Mouse (Mus musculus) hindbrain, embryonic 10.5 days (tissue): Measurements from ENCODE around the gene Rnf185. TPM values are rescaled to one million over a fixed set of nuclear protein-coding genes. Genes with fewer than 3 reads are reported as not detected.

Experiments used
- DNase-seq: peaks from one replicate; pipeline ENCODE4 v3.0.0-alpha.2; 2017; ENCODE audit warnings: low spot score
- H3K27ac ChIP-seq: fragments of 300-500 bp; sonication (generic); 2 replicates; pipeline ENCODE4 v1.5.1; 2016; ENCODE audit warnings: mild to moderate bottlenecking, moderate library complexity
- H3K27me3 ChIP-seq: fragments of 300-500 bp; sonication (generic); 2 replicates; pipeline ENCODE4 v1.6.1; 2016; ENCODE audit warnings: mild to moderate bottlenecking; ENCODE audit not compliant: poor library complexity, insufficient read depth, severe bottlenecking
- H3K36me3 ChIP-seq: fragments of 300-500 bp; sonication (generic); 2 replicates; pipeline ENCODE4 v1.6.1; 2016; ENCODE audit warnings: mild to moderate bottlenecking, moderate library complexity
- H3K4me1 ChIP-seq: fragments of 300-500 bp; sonication (generic); replicated peaks from 2 replicates; pipeline ENCODE4 v1.6.1; 2016; ENCODE audit warnings: mild to moderate bottlenecking
- H3K4me3 ChIP-seq: fragments of 300-500 bp; sonication (generic); 2 replicates; pipeline ENCODE4 v1.5.1; 2016; ENCODE audit warnings: mild to moderate bottlenecking, moderate library complexity
- H3K9me3 ChIP-seq: fragments of 300-500 bp; sonication (generic); 2 replicates; pipeline ENCODE4 v1.6.1; 2016; ENCODE audit warnings: mild to moderate bottlenecking, moderate library complexity
- WGBS: fragments of 180-500 bp; shearing (Covaris S2); methylation state at CpG from one replicate; pipeline ENCODE4 v1.1.7; 2016; 5-methylcytosine and 5-hydroxymethylcytosine counted together
- polyA plus RNA-seq: library from polyadenylated mRNA; unstranded; fragments of >200 nt; fragmentation: Nextera tagmentation; extraction: Ambion mirVana; gene quantifications from 2 replicates; pipeline ENCODE4 v1.2.1, GENCODE M21; 2016

The Rnf185 gene
- polyA plus RNA-seq, 1 experiment from 2014 or later = 42.1 TPM

DNA sequence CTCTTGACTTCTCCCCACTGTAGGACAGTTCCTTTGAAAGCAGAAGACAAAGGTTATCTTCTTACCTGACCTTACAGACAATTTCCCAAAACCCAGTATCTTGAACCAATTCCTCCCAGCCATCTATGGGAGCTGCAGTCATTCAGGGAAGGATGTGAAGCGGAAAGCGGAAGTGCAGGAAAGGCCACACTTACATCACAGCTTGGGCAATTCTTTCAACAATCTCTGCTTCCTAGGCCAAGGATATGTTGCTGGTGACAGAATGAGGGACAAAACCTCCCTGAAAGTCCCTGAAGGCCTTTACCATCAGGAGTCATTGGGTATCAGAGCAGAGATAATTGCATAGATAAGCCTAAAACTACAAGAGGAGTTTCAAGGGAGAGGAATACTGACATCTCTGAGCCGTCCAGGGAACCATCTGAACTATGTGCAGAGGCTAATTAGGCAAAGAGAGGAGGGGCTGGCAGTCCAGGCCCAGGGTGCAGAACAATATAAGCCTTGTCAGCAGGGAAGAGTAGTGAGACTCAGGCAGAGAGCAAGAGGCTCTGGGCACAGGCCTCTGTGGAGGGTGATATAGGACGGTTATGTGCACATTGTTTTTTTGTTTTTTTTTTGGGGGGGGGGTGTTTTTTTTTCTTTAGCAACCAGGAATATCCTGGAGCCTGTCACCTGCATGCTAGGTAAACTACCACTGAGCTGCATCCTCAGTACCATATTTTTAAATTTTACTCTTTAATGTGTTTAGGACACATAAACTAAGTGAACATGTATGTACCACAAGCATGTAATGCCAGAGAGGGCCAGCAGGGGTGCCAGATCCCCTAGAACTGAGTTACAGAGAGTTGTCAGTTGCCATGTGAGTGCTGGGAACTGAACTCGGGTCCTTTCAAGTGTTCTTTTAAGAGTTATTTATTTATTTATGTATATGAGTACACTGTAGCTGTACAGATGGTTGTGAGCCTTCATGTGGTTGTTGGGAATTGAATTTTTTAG, 69.3 kb downstream of the Rnf185 start:
- Histone ChIP-seq H3K27me3 (no peaks in the 10 kb centered on the region), H3K4me3 (no peak overlapping the region), H3K36me3 (peaks cover 37% of the 10 kb centered on the region), H3K9me3 (peaks cover 9% of the 10 kb centered on the region; the same call in 1 of the 2 replicates), H3K27ac (no peak overlapping the region), H3K4me1 (no peaks in the 10 kb centered on the region)
- 78% methylated on average over 5 of the region's 5 CpGs for WGBS
- DNase-seq = no peak

DNA sequence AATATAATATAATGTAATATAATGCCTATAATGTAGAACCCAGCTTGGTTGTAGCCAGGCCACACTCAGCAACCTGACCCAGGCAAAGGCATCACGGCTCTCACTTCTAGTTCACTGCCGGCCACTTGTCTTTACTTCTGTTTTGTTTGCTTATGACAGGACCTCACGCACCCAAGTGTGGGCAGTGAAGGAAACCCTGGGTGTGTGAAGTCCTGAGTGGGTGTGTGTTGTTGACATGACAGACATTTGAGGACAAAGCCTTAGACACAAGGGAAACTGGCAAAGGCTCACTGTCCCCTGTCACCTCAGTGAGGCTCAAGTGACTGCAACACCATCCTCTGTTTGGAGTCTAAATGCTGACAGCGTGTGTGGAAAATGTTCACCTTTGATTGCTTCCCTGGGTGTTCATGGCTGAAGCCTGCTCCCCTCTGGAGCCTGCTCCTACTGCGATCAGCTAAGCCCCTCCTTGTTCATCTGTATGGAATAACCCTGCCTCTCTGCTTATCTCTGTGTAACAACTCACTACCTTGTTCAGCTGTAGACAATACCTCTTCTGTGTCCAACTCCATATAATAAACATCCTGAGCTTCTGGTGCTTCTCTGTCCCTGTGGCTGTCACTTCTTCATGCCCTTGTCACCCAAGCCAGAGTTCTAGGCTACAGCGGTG, 70.9 kb downstream of the Rnf185 start:
- H3K9me3 ChIP-seq = peaks cover 9% of the 10 kb centered on the region; the same call in 1 of the 2 replicates
- H3K27ac ChIP-seq = no peak overlapping the region
- H3K4me3 ChIP-seq = no peak overlapping the region
- H3K27me3 ChIP-seq = no peaks in the 10 kb centered on the region
- DNase-seq = no peak
- WGBS = 93% methylated on average over 6 of the region's 6 CpGs
- no peaks in the 10 kb centered on the region for H3K4me1 ChIP-seq
- peaks cover 36% of the 10 kb centered on the region for H3K36me3 ChIP-seq

DNA sequence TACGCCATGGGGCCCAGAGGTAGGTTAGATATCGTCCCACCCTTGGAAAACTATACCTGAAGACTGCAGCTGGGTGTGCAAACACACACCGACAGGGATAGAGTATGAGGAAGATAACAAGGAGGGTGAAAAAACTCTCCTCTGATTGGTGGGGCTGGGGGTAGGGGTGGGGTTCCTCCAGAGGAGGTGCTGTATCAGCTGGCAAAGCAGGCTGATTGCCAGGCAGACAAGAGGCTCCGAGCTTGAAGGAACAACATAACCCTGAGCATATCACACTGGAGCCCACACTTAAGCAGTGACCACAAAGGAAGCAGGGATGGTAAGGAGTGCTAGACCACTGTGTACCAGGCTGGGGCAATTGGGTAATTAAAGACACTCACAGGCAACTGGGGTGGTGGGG, 72.7 kb downstream of the Rnf185 start:
- WGBS = 93% methylated on average over 4 of the region's 4 CpGs
- H3K4me3 ChIP-seq = no peak overlapping the region

GRCm38 (mm10) chr11:3374741-3375140, 77.4 kb downstream of the Rnf185 start:
- Histone ChIP-seq H3K27me3 (no peaks in the 10 kb centered on the region), H3K27ac (peak overlapping the region; percentile 62), H3K9me3 (no peaks in the 10 kb centered on the region), H3K4me1 (peaks cover 38% of the 10 kb centered on the region), H3K4me3 (no peak overlapping the region), H3K36me3 (no peaks in the 10 kb centered on the region)
- no peak for DNase-seq
- WGBS = 75% methylated on average over 12 of the region's 12 CpGs

More for the DNA sequence above, 72.7 kb downstream of the Rnf185 start:
- DNase-seq = no peak
- no peaks in the 10 kb centered on the region for H3K27me3 ChIP-seq
- no peak overlapping the region for H3K27ac ChIP-seq
- peaks cover 9% of the 10 kb centered on the region; the same call in 1 of the 2 replicates for H3K9me3 ChIP-seq
- peaks cover 4% of the 10 kb centered on the region for H3K4me1 ChIP-seq
- H3K36me3 ChIP-seq = peaks cover 32% of the 10 kb centered on the region

- 28% methylated on average over 7 of the region's 7 CpGs for WGBS
- Histone ChIP-seq H3K27ac (peak overlapping the region; percentile 62), H3K4me1 (peaks cover 43% of the 10 kb centered on the region), H3K9me3 (no peaks in the 10 kb centered on the region), H3K36me3 (no peaks in the 10 kb centered on the region), H3K27me3 (no peaks in the 10 kb centered on the region), H3K4me3 (no peak overlapping the region)
- DNase-seq = peak; percentile 28
Measured at GRCm38 (mm10) chr11:3374293-3374645, 77.9 kb downstream of the Rnf185 start.

GRCm38 (mm10) chr11:3373591-3374292, 78.4 kb downstream of the Rnf185 start:
- H3K27ac ChIP-seq = peak overlapping the region; percentile 62
- DNase-seq = no peak
- H3K27me3 ChIP-seq = no peaks in the 10 kb centered on the region
- 55% methylated on average over 7 of the region's 7 CpGs for whole genome bisulfite sequencing
- H3K36me3 ChIP-seq = no peaks in the 10 kb centered on the region
- no peak overlapping the region for H3K4me3 ChIP-seq
- peaks cover 48% of the 10 kb centered on the region for H3K4me1 ChIP-seq
- H3K9me3 ChIP-seq = no peaks in the 10 kb centered on the region

DNA sequence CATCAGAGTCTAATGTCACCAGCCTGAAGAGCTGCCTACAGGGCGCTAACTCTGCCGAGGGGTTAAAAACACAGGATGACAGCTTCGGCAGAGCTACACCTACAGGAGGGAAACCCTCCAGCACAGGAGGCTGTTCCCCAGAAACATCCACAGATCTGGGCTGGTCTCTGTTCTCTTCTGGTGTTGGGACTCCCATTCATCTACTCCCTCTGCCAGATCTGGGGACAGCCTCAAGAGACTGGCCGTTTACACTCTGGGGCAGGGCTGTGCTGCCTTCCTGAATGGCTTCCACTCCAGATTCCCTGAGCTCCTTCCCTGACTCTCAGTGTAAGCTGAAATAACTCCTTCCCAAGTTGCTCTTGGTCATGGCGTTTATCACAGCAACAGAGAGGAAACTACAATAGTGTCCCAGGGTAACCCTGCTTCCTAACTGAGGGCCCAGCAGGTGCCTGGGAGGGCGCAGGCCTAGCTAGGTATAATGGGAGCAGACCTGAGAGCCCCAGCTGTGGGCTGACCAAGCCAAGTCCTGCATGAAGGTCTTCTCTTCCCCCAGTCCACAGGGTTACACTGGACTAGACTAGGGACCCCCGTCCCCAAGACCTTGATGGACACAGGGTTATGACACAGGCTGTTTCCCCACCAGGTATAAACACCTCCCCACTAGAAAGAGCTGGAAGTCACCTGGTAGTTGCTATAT, 80.4 kb downstream of the Rnf185 start:
- H3K36me3 ChIP-seq = no peaks in the 10 kb centered on the region
- H3K9me3 ChIP-seq = no peaks in the 10 kb centered on the region
- peak overlapping the region; percentile 69 for H3K4me3 ChIP-seq
- peak overlapping the region; percentile 87 for H3K27ac ChIP-seq
- WGBS = 19% methylated on average over 7 of the region's 7 CpGs
- no peaks in the 10 kb centered on the region for H3K27me3 ChIP-seq
- peaks cover 56% of the 10 kb centered on the region for H3K4me1 ChIP-seq
- no peak for DNase-seq

- 3% methylated on average over 27 of the region's 27 CpGs for WGBS
- DNase-seq = peak; percentile 91
- no peaks in the 10 kb centered on the region for H3K36me3 ChIP-seq
- no peaks in the 10 kb centered on the region for H3K27me3 ChIP-seq
- peak overlapping the region; percentile 69 for H3K4me3 ChIP-seq
- H3K4me1 ChIP-seq = peaks cover 56% of the 10 kb centered on the region
- H3K9me3 ChIP-seq = no peaks in the 10 kb centered on the region
- peak overlapping the region; percentile 87 for H3K27ac ChIP-seq
Measured at GRCm38 (mm10) chr11:3370928-3371598, 81.1 kb downstream of the Rnf185 start.

- Histone ChIP-seq H3K27me3 (no peaks in the 10 kb centered on the region), H3K4me1 (peaks cover 56% of the 10 kb centered on the region), H3K36me3 (no peaks in the 10 kb centered on the region), H3K9me3 (no peaks in the 10 kb centered on the region), H3K27ac (peak overlapping the region; percentile 87; the same call in 1 of the 2 replicates), H3K4me3 (peak overlapping the region; percentile 69)
- 79% methylated on average over 2 of the region's 2 CpGs for WGBS
- DNase-seq = no peak
Measured at GRCm38 (mm10) chr11:3370162-3370561, 82.0 kb downstream of the Rnf185 start.

- H3K4me3 ChIP-seq = peak overlapping the region; percentile 69; the same call in 1 of the 2 replicates
- H3K9me3 ChIP-seq = no peaks in the 10 kb centered on the region
- no peaks in the 10 kb centered on the region for H3K27me3 ChIP-seq
- 0 out of 2 replicates have a peak overlapping the region, but pooled peaks have one; percentile 1 for H3K27ac ChIP-seq
- 0 out of 2 replicates have a peak, but pooled peaks cover 2% of the 10 kb centered on the region for H3K36me3 ChIP-seq
- H3K4me1 ChIP-seq = peaks cover 52% of the 10 kb centered on the region
- no peak for DNase-seq
- WGBS = 72% methylated on average over 5 of the region's 5 CpGs
Measured at GRCm38 (mm10) chr11:3369449-3369848, 82.7 kb downstream of the Rnf185 start.

DNA sequence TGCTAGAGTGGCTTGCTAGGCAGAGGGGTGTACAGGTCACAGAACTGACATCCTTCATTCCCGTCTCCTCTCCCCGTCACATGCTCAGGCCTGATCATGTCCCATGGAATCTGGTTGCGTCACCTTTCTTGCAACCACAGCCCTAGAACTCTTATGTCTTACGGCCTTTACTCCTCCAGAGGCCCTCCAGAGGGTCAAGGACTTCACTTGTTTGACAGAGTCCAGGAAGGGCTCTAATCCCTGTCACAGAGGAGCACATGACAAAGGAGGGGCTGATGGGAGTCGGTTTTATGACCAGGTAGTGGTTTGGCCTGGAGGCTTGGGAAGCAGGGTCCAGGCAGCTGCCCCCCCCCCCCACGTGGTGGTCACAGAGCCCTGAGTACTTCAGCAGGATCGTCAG, 83.2 kb downstream of the Rnf185 start:
- peaks cover 48% of the 10 kb centered on the region for H3K4me1 ChIP-seq
- no peak for DNase-seq
- 62% methylated on average over 7 of the region's 7 CpGs for WGBS
- H3K9me3 ChIP-seq = no peaks in the 10 kb centered on the region
- no peaks in the 10 kb centered on the region for H3K27me3 ChIP-seq
- 0 out of 2 replicates have a peak, but pooled peaks cover 6% of the 10 kb centered on the region for H3K36me3 ChIP-seq
- H3K4me3 ChIP-seq = no peak overlapping the region
- 0 out of 2 replicates have a peak overlapping the region, but pooled peaks have one; percentile 1 for H3K27ac ChIP-seq
